Comparison of ENCODE assay signal across 17 mouse cellular contexts in the genomic region with DNA sequence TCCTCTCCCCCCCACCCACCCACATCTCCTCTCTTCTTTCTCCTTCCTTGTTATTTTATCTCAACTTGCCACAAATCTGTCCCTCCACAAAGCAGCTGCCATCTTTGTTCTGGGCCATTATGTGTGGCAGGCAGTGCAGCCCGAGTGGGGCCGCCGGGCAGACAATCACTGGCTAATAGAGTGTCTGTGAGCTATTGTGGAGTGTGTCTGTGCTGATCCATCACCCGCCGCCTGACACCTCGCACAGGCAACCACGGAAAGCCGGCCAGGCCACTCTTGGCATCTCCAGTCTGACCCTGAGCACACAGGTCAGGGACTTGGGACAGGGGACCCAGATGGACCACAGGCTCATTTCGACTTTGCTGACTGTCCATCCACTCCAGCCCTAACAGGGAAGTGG.
DNase-seq lines count a peak whose midpoint lies in the region; ATAC-seq and TF ChIP-seq lines count a peak whose summit lies in the region.
"Had no signal": no experiment of that assay in that cellular context is flagged by ENCODE, and none has a peak within 500 bp of the region (broad histone marks: within the 10 kb centered on the region; RNA-seq: fewer than 3 reads in every experiment).

No protein-coding gene starts in this region.

- H3K27me3 ChIP-seq in forebrain, embryonic 10.5 days (ENCODE audit: poor library complexity, severe bottlenecking): peaks cover 87% of the 10 kb centered on the region
- no peaks in the 10 kb centered on the region for H3K27me3 ChIP-seq in forebrain, postnatal 0 days (ENCODE audit: insufficient read depth, low read length)
- H3K27me3 ChIP-seq in hindbrain, embryonic 11.5 days (ENCODE audit: control insufficient read depth, insufficient read depth, low read length): peaks cover 19% of the 10 kb centered on the region
- peaks cover 81% of the 10 kb centered on the region for H3K27me3 ChIP-seq in midbrain, embryonic 12.5 days
- 0 out of 2 replicates have a peak, but pooled peaks cover 2% of the 10 kb centered on the region for H3K27me3 ChIP-seq in neural tube, embryonic 14.5 days (ENCODE audit: control insufficient read depth, insufficient read depth, low read length)

- peak overlapping the region; percentile 79 for H3K27ac ChIP-seq in forebrain, embryonic 10.5 days
- no peak overlapping the region for H3K27ac ChIP-seq in forebrain, postnatal 0 days (ENCODE audit: low read depth, low read length)
- peak overlapping the region; percentile 85 for H3K27ac ChIP-seq in hindbrain, embryonic 11.5 days (ENCODE audit: low read depth, low read length)
- H3K27ac ChIP-seq in midbrain, embryonic 12.5 days (replicated peaks): peak overlapping the region; percentile 83
- H3K27ac ChIP-seq in neural tube, embryonic 14.5 days (ENCODE audit: low read depth, low read length): peak overlapping the region; percentile 70
- H3K27ac ChIP-seq: liver, embryonic 12.5 days; lung, embryonic 15.5 days had no signal

- WGBS in forebrain, embryonic 10.5 days: 42% methylated on average over 9 of the region's 9 CpGs
- 16% methylated on average over 9 of the region's 9 CpGs for WGBS in forebrain, postnatal 0 days
- WGBS in hindbrain, embryonic 11.5 days: 22% methylated on average over 9 of the region's 9 CpGs
- WGBS in midbrain, embryonic 12.5 days: 9% methylated on average over 9 of the region's 9 CpGs
- WGBS in neural tube, embryonic 14.5 days: 7% methylated on average over 9 of the region's 9 CpGs

- H3K9ac ChIP-seq in forebrain, postnatal 0 days: no peak overlapping the region
- no peak overlapping the region for H3K9ac ChIP-seq in hindbrain, embryonic 11.5 days (ENCODE audit: low read depth, low read length)
- H3K9ac ChIP-seq in midbrain, embryonic 12.5 days (replicated peaks): 0 out of 2 replicates have a peak overlapping the region, but pooled peaks have one; percentile 7
- H3K9ac ChIP-seq in neural tube, embryonic 14.5 days (replicated peaks; ENCODE audit: low read depth, low read length): no peak overlapping the region
- H3K9ac ChIP-seq: heart, embryonic 12.5 days; liver, embryonic 12.5 days; lung, embryonic 15.5 days had no signal

- no peak for DNase-seq in forebrain, embryonic 10.5 days (ENCODE audit: extremely low spot score, low spot score)
- DNase-seq in forebrain, postnatal 0 days: no peak
- peak; percentile 64 for DNase-seq in hindbrain, embryonic 11.5 days (ENCODE audit: low spot score)
- no peak for DNase-seq in kidney, adult 11 months
- DNase-seq in spleen, postnatal 36 days (ENCODE audit: low spot score in 2 of 2): no peak
- DNase-seq in cerebellum, postnatal 4 days (ENCODE audit: low spot score in 2 of 2): no peak
- DNase-seq: cerebellum, postnatal 36 days; gastrocnemius, postnatal 36 days; kidney, adult 2 months; kidney, postnatal 25 days; left cerebral cortex, postnatal 4 days; right cerebral cortex, postnatal 14 days had no signal

- peaks cover 73% of the 10 kb centered on the region for H3K4me1 ChIP-seq in forebrain, embryonic 10.5 days
- H3K4me1 ChIP-seq in forebrain, postnatal 0 days (ENCODE audit: insufficient read depth): peaks cover 5% of the 10 kb centered on the region; the same call in 1 of the 2 replicates
- peaks cover 14% of the 10 kb centered on the region for H3K4me1 ChIP-seq in hindbrain, embryonic 11.5 days (replicated peaks; ENCODE audit: control insufficient read depth, insufficient read depth, low read length)
- peaks cover 53% of the 10 kb centered on the region for H3K4me1 ChIP-seq in midbrain, embryonic 12.5 days
- peaks cover 18% of the 10 kb centered on the region for H3K4me1 ChIP-seq in neural tube, embryonic 14.5 days (ENCODE audit: control insufficient read depth, insufficient read depth, low read length)
- H3K4me1 ChIP-seq: lung, embryonic 15.5 days had no signal

- no peak overlapping the region for H3K4me2 ChIP-seq in forebrain, postnatal 0 days (ENCODE audit: low read depth)
- H3K4me2 ChIP-seq in hindbrain, embryonic 11.5 days (replicated peaks; ENCODE audit: low read depth, low read length): no peak overlapping the region
- H3K4me2 ChIP-seq in midbrain, embryonic 12.5 days (replicated peaks): no peak overlapping the region; the same call in 1 of the 2 replicates
- no peak overlapping the region for H3K4me2 ChIP-seq in neural tube, embryonic 14.5 days (ENCODE audit: low read depth, low read length)
- H3K4me2 ChIP-seq: heart, embryonic 12.5 days; liver, embryonic 12.5 days; lung, embryonic 15.5 days had no signal

- H3K4me3 ChIP-seq in forebrain, embryonic 10.5 days: no peak overlapping the region
- no peak overlapping the region for H3K4me3 ChIP-seq in forebrain, postnatal 0 days (ENCODE audit: low read depth, low read length)
- H3K4me3 ChIP-seq in hindbrain, embryonic 11.5 days (ENCODE audit: low read depth, low read length): no peak overlapping the region
- H3K4me3 ChIP-seq in midbrain, embryonic 12.5 days: no peak overlapping the region
- H3K4me3 ChIP-seq in neural tube, embryonic 14.5 days (ENCODE audit: low read depth, low read length): no peak overlapping the region
- H3K4me3 ChIP-seq: heart, embryonic 12.5 days; liver, embryonic 12.5 days; lung, embryonic 15.5 days had no signal

- no peaks in the 10 kb centered on the region for H3K36me3 ChIP-seq in forebrain, embryonic 10.5 days (replicated peaks)
- H3K36me3 ChIP-seq in forebrain, postnatal 0 days (ENCODE audit: insufficient read depth): no peaks in the 10 kb centered on the region
- no peaks in the 10 kb centered on the region for H3K36me3 ChIP-seq in hindbrain, embryonic 11.5 days (ENCODE audit: control insufficient read depth, insufficient read depth, low read length)
- H3K36me3 ChIP-seq in midbrain, embryonic 12.5 days: no peaks in the 10 kb centered on the region
- H3K36me3 ChIP-seq in neural tube, embryonic 14.5 days (ENCODE audit: control insufficient read depth, insufficient read depth, low read length): no peaks in the 10 kb centered on the region
- H3K36me3 ChIP-seq: heart, embryonic 12.5 days; liver, embryonic 12.5 days; lung, embryonic 15.5 days had no signal

- peaks cover 7% of the 10 kb centered on the region for H3K9me3 ChIP-seq in forebrain, embryonic 10.5 days
- peaks cover under 1% of the 10 kb centered on the region; the same call in 1 of the 2 replicates for H3K9me3 ChIP-seq in forebrain, postnatal 0 days (ENCODE audit: low read length)
- no peaks in the 10 kb centered on the region for H3K9me3 ChIP-seq in hindbrain, embryonic 11.5 days (ENCODE audit: control insufficient read depth, low read length)
- H3K9me3 ChIP-seq in midbrain, embryonic 12.5 days: 0 out of 2 replicates have a peak, but pooled peaks cover 6% of the 10 kb centered on the region
- H3K9me3 ChIP-seq in neural tube, embryonic 14.5 days (ENCODE audit: control insufficient read depth, low read length): no peaks in the 10 kb centered on the region
- H3K9me3 ChIP-seq: liver, embryonic 12.5 days; lung, embryonic 15.5 days had no signal

- no peak for TF ChIP-seq CTCF in forebrain, postnatal 0 days (IDR thresholded peaks at IDR 0.05; ENCODE audit: low read depth)

- ATAC-seq in forebrain, postnatal 0 days: no peak
- ATAC-seq in hindbrain, embryonic 11.5 days (ENCODE audit: low FRiP score): peak; percentile 77
- ATAC-seq in midbrain, embryonic 12.5 days (ENCODE audit: low FRiP score, low read depth): peak; percentile 27; the same call in 1 of the 2 replicates
- 0 out of 2 replicates have a peak, but pooled peaks have one; percentile 29 for ATAC-seq in neural tube, embryonic 14.5 days (ENCODE audit: low read depth)
- ATAC-seq: liver, embryonic 12.5 days had no signal
